Mouse (Mus musculus) liver, adult (tissue): ENCODE measurements around the gene Ubtd2.

Experiments used
- GATA4 ChIP-seq: IDR thresholded peaks from 2 replicates; pipeline ENCODE4 v1.6.1; 2014; ENCODE audit warnings: mild to moderate bottlenecking, low read length; ENCODE audit not compliant: insufficient replicate concordance

Gene Ubtd2

GRCm38 (mm10) chr11:32498757-32499535, 43.8 kb downstream of the Ubtd2 start:
- TF ChIP-seq GATA4: no peak

GRCm38 (mm10) chr11:32499931-32500330, 44.8 kb downstream of the Ubtd2 start:
- TF ChIP-seq GATA4: no peak

GRCm38 (mm10) chr11:32503711-32504110, 48.5 kb downstream of the Ubtd2 start:
- TF ChIP-seq GATA4: no peak

DNA sequence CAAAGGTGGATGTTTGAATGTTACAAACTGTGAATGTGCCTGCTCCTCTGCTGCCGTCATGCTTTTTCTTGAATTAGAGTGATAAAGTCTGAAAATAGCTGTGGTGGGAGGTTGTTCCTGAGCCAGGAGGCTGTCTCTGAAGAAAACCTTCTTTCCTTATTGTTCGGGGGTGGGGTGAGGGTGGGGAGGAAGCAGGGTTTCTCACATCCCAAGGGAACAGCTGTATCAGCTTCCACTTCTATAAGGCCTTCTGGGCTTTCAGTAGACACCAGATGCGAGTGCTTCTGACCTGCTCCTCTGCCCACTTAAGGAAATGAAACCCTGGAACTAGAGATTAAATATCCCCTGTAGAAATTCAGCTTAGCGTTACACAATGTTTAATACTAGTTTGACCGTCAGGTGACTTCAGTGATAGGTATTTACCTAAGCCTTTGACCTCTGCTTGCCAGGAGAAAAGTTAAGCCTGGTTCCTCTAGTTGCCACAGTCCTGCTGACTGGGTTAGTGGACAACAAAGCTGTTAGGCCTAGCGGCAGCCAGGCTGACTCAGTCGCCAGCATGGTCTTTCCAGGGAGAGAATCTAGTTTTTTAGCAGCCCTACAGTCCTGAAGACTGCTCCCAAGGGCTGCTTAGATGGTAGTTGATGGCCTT, 50.0 kb downstream of the Ubtd2 start:
- TF ChIP-seq GATA4: no peak

GRCm38 (mm10) chr11:32510930-32511329, 55.8 kb downstream of the Ubtd2 start:
- TF ChIP-seq GATA4: no peak

- no peak for TF ChIP-seq GATA4
Observed at GRCm38 (mm10) chr11:32516091-32516490, 60.9 kb downstream of the Ubtd2 start.

DNA sequence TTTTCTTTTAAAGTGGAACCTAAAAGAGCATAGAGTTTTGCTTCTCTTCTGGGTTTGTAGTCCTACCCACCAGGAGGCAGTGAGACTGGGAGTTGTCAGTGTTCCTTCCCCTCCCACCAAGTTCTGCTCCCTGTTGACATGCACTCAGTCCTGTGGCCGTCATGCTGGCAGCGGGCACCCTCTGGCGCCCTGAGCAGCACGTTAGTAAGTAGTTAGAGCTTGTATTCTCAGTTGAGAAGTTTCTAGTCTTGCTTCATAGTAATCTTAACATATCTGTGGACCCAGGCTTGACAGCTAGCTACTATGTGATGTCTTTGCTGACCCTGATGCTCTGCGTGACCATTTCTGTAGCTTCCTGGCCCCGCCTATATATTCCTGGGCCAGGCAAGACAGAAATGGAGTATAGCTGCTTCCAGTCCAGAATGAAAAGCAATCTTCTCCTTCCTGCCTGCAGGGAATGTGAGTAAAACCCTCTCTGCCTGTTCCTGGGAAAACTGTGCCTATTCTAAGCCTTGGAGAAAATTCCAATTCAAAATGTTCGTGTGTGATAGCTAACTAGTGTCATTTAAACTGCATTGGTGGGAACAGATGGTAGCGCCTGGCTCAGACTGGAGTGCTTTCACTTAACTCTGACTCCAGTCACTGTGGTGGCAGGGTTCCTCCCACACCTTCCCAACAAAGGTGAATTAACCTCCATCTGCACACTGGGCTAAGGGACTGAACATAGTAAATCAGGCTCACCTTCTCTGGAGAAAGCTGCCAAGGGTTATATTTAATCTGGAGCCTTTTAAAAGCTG, 61.9 kb downstream of the Ubtd2 start:
- TF ChIP-seq GATA4: no peak

DNA sequence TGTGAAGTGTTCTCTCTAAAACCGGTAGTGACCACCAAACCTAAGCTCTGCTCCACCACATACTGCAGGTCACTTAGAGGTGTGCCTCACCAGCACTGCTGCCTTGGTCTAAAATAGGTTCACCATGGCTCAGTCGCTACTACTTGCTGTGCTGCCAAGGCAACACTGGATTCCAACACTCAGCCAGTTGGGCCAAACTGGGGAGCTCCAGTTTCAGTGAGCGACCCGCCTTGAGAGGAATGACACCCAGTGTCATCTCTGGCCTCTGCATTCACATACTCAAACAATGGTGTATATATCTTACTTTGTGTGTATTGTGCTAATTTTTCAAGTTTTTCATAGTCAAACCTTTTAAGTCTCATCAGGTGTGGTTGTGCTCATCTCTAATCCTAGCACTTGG, 63.6 kb downstream of the Ubtd2 start:
- no peak for TF ChIP-seq GATA4

DNA sequence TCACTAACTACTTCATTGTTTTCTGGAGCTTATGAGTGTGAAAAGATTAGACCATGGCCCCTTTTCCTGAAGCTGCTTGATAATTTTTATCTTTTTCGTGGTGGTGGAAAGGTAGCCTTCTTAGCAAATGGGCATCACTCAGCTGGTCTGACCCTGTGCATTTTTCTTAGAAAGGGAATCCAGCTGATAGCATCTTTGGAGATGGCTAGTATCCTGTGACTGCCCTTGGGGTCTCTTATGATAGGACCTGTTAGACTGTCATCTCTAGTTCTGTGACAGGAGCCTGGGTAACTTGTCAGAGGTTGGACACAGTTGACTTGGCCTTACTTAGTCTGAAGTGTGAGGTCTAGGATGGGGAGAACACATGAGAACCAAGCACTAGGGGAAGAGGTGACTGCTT, 64.2 kb downstream of the Ubtd2 start:
- no peak for TF ChIP-seq GATA4

GRCm38 (mm10) chr11:32521246-32521645, 66.1 kb downstream of the Ubtd2 start:
- no peak for TF ChIP-seq GATA4

DNA sequence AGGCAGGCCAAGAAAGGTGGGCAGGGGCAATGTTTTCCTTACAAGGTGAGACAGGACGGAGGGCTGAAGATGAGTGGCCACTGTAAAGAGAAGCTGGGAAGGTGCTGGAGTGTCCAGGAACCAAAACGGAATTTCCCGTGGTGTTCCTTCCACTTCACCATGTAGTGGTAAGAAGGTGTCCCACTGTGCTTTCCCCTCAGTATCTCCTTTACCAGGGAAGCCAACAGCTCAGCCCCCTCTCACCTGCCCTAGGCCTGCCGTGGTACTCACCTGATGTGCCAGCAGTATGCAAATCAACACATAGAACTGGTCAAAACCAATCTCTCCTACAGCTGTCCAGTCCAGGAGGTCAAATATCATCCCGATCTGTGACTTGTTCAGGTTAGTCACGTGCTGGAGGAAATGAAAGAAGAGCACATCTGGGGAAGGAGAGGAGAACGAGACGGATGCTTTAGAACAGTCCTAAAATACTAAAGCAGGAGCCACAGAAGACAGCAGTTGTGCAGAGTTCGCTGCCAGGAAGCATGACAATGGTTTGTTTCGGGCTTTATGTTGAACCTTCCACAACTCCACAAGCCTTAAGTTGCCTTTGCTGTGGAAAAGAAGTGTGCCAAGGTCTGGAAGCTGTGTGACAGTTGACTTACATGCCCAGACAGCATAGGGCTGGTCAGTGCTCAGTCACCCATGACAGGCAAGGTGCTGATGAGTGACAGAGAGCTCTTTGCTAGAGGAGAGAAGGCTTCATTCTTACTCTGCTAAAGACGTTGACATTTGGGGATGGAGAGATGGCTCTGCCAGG, 69.2 kb downstream of the Ubtd2 start:
- TF ChIP-seq GATA4: no peak

DNA sequence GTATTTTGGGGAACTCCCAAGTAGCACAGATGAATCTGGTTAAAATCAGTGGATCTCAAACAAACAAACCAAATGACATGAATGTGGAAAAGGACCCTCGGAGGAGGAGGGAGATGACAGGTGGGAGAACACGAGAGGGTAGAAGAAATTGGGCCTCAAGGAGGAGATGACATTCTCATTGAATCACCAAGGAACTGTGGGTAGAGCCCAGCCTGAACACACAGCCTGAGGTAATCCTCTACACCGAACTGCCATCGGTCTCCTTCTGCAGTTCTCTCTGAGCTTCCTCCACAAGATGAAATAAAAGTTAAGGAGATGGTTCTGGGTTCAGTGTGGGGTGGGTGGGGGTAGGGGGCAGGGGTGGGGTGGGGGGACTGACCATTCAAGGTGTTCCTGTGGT, 71.8 kb downstream of the Ubtd2 start:
- TF ChIP-seq GATA4: no peak

DNA sequence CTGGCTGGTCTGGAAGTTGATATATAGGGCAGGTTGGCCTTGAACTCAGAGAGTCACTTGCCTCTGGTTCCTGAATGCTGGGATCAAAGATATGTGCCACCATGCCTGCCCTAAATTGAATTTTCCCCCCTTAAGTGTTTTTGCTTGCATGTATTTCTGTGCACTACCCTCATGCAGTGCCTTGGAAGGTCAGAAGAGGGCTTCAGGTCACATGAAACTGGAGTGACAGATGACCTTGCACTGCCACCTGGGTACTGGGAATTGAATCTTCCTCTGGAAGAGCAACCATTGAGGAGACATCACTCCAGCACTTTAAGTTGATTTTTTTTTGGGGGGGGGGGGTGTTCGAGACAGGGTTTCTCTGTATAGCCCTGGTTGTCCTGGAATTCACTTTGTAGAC, 75.0 kb downstream of the Ubtd2 start:
- TF ChIP-seq GATA4: no peak

DNA sequence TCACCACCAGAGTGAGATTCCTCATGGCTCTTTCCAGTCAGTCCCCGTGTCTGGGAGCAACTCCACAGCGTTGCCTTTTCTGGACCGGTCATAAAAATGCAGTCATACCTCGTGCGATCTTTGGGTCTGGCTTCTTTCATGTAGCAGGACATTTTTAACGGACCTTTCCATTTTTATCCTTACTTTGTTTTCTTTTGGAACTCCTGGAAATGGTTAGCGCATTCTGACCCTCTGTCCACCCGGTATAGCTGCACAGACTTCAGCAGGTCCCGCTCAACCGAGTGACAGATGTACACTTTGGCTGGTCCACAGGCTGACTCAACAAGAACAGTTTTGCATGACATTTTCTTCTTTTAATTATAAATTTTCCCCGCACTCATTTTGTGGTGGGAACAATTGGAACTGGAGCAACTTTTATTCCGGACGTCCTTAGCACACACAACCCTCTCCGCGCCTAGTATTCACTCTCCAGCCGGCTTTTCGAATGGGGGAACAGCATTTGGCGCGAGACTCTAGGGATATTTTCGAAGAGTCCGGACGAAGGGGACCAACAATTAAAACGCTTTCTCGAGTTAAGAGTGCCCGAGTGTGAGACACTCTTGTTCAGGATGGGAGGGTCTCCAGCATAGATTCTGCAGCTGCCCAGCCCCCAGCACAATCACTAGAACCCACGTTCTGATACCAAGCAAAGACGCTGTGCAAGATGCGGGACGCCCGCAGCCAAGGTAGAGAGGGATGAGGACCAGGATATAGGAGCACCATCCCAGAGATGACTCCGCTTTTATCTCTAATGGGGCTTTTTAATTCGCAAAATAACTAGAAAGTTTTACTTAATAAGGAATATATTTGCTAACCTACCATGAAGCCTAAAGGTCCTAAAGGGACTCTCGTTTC, 76.9 kb downstream of the Ubtd2 start, which contains the start of gene Efcab9:
TSS of gene Efcab9 (minus strand) at position 211 of the 894 bp plus-strand sequence.
- TF ChIP-seq GATA4: no peak

DNA sequence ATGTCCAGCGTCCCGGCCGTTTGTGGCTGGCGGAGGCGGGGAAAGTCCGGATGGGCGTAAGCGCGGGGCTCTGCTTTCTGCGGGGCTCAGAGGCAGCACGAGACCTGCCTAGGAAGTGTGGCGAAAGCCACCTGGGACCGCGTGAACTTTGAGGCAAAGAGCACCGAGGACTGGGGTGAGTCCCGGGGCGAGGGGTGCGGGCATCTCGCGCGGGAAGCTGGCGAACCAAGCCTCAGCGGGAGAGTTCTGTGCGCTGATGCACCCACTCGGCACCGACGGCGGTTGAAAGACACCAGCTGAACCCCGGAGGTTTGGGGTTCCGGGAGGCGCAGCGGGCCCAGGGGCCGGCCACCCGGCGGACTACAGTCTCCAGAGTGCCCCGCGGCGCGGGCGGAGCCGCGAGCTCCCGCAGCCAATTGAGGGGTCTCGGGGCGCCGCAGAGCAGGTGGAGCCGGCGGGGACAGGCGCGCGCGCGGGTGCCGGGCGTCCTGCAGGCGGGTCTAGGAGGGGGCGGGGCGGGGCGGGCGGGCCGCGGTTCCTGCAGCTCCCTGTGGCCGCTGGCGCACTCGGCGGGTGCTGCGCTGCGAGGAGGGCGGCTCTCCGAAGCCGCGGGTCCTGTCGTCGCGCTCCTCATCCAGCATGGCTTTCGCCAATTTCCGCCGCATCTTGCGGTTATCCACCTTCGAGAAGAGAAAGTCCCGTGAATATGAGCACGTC, 77.8 kb downstream of the Ubtd2 start, which contains the start of gene Stk10:
TSS of gene Stk10 (plus strand) at position 541 of the 717 bp plus-strand sequence.
- TF ChIP-seq GATA4: no peak
